Mouse (Mus musculus) forebrain, embryonic 10.5 days (tissue): ENCODE measurements around the gene Wdfy3. TPM values are rescaled to one million over a fixed set of nuclear protein-coding genes. Genes with fewer than 3 reads are reported as not detected.
"Not testable (repeated sequence)": the region's sequence is repeated elsewhere in the genome, so short reads cannot be mapped to it uniquely, and the experiment has no call there.

Experiments
- DNase-seq: peaks from one replicate; pipeline ENCODE4 v3.0.0-alpha.2; 2017; ENCODE audit warnings: low spot score; ENCODE audit errors: extremely low spot score
- H3K27ac ChIP-seq: fragments of 300-500 bp; sonication (generic); 2 replicates; pipeline ENCODE4 v1.5.1; 2016; ENCODE audit warnings: mild to moderate bottlenecking
- H3K27me3 ChIP-seq: fragments of 300-500 bp; sonication (generic); 2 replicates; pipeline ENCODE4 v1.6.1; 2016; ENCODE audit warnings: mild to moderate bottlenecking; ENCODE audit not compliant: poor library complexity, severe bottlenecking
- H3K36me3 ChIP-seq: fragments of 300-500 bp; sonication (generic); replicated peaks from 2 replicates; pipeline ENCODE4 v1.6.1; 2016; ENCODE audit warnings: mild to moderate bottlenecking, moderate library complexity
- H3K4me1 ChIP-seq: fragments of 300-500 bp; sonication (generic); 2 replicates; pipeline ENCODE4 v1.6.1; 2016
- H3K4me3 ChIP-seq: fragments of 300-500 bp; sonication (generic); 2 replicates; pipeline ENCODE4 v1.5.1; 2016; ENCODE audit warnings: mild to moderate bottlenecking, moderate library complexity
- H3K9me3 ChIP-seq: fragments of 300-500 bp; sonication (generic); 2 replicates; pipeline ENCODE4 v1.6.1; 2016; ENCODE audit warnings: mild to moderate bottlenecking, moderate library complexity
- WGBS: fragments of 180-500 bp; shearing (Covaris S2); methylation state at CpG from one replicate; pipeline ENCODE4 v1.1.7; 2016; 5-methylcytosine and 5-hydroxymethylcytosine counted together
- polyA plus RNA-seq: library from polyadenylated mRNA; unstranded; fragments of >200 nt; fragmentation: Nextera tagmentation; extraction: Ambion mirVana; gene quantifications from 2 replicates; pipeline ENCODE4 v1.2.1, GENCODE M21; 2016

Wdfy3 gene
- polyA plus RNA-seq, 1 experiment from 2014 or later, result 14.8 TPM

DNA sequence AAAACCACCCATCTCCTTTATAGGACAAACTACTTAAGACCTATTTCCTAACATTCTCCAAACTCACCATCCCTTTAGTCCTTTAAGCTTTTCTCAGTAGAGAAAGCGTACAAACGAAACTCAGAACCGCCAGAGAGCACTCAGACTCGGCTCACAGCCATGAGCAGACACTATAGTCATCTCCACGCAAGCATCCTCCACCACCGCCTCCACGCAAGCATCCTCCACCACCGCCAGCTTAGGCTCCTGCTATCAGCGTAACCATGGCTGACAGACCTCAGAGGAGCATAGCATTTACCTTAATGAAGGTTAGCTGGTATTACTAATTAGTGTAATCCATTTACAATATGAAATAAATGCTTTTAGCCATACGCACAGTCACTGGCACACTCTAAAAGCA, 81.2 kb downstream of the Wdfy3 start:
- Histone ChIP-seq H3K4me1 (0 out of 2 replicates have a peak, but pooled peaks cover 2% of the 10 kb centered on the region), H3K9me3 (no peaks in the 10 kb centered on the region), H3K4me3 (no peak overlapping the region), H3K27me3 (no peaks in the 10 kb centered on the region), H3K27ac (no peak overlapping the region), H3K36me3 (peaks cover 9% of the 10 kb centered on the region; the same call in 1 of the 2 replicates)
- no peak for DNase-seq
- WGBS, result 94% methylated on average over 10 of the region's 10 CpGs

- WGBS, result 81% methylated on average over 3 of the region's 3 CpGs
- H3K27ac ChIP-seq, result no peak overlapping the region
- no peaks in the 10 kb centered on the region for H3K9me3 ChIP-seq
- no peak for DNase-seq
- peaks cover 4% of the 10 kb centered on the region for H3K36me3 ChIP-seq
- no peaks in the 10 kb centered on the region for H3K27me3 ChIP-seq
- H3K4me1 ChIP-seq, result peaks cover 13% of the 10 kb centered on the region
- H3K4me3 ChIP-seq, result no peak overlapping the region
Observed at GRCm38 (mm10) chr5:101986694-101987093, 83.0 kb downstream of the Wdfy3 start.

DNA sequence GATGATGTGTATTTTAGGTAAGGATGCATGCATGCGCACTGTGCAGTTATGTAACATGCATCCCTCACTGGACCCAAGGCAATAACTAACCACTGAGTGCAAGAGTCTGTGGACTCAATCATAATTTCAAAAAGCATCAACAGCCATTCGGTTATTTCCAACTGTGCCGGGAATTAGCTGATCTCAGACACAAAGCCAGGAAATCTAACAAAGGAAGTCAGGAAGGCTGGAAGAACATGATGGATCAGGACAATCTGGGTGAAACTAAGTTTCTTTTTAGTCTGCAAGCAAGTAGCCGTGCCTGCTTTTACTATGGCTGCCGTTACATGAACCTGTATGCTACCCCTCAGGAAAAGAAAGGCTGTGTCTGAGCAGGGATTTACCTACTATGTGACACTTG, 87.5 kb downstream of the Wdfy3 start:
- Histone ChIP-seq H3K27ac (no peak overlapping the region; the same call in 1 of the 2 replicates), H3K4me3 (no peak overlapping the region), H3K27me3 (no peaks in the 10 kb centered on the region), H3K4me1 (peaks cover 20% of the 10 kb centered on the region), H3K36me3 (peaks cover 40% of the 10 kb centered on the region), H3K9me3 (no peaks in the 10 kb centered on the region)
- DNase-seq, result no peak
- 76% methylated on average over 5 of the region's 5 CpGs for WGBS

DNA sequence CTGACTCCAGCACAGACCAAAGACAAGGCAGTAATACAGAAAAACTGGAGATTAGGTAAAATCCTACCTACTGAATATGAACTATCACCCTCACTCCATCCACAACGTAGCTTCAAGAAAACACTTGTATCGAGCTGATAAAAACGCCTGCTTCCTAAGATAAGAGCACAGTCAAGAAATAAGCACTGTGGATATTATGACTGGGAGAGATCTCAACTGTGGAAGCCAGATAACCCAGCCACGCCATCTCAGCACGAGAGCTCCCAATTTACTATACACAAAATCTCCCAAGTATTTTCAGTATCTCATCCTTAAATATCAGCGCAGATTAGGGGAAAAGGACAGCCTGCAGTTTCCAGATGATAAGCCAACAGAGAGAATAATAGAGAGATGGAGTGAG, 90.1 kb downstream of the Wdfy3 start:
- Histone ChIP-seq H3K27me3 (no peaks in the 10 kb centered on the region), H3K4me3 (no peak overlapping the region), H3K27ac (no peak overlapping the region), H3K4me1 (peaks cover 20% of the 10 kb centered on the region), H3K9me3 (no peaks in the 10 kb centered on the region), H3K36me3 (peaks cover 48% of the 10 kb centered on the region)
- 90% methylated on average over 6 of the region's 6 CpGs for WGBS
- DNase-seq, result no peak

DNA sequence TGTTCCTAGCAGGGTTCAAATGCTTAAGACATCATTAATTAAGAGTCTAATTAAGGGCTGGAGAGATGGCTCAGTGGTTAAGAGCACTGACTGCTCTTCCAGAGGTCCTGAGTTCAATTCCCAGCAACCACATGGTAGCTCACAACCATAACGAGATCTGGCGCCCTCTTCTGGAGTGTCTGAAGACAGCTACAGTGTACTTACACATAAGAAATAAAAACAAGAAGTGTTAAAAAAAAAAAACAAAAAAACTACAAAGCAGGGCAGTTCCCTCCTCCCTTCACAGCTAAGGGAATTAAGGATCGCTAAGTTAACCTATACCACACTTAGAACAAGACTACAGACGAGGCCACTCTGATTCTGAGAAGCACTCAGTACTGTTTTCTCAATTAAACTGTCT, 97.1 kb downstream of the Wdfy3 start:
- not testable (repeated sequence) for DNase-seq, H3K4me3 ChIP-seq, H3K9me3 ChIP-seq, H3K27ac ChIP-seq, H3K27me3 ChIP-seq
- Histone ChIP-seq H3K36me3 (peaks cover 32% of the 10 kb centered on the region), H3K4me1 (peaks cover 11% of the 10 kb centered on the region; the same call in 1 of the 2 replicates)
- 79% methylated on average over 4 of the region's 4 CpGs for WGBS

DNA sequence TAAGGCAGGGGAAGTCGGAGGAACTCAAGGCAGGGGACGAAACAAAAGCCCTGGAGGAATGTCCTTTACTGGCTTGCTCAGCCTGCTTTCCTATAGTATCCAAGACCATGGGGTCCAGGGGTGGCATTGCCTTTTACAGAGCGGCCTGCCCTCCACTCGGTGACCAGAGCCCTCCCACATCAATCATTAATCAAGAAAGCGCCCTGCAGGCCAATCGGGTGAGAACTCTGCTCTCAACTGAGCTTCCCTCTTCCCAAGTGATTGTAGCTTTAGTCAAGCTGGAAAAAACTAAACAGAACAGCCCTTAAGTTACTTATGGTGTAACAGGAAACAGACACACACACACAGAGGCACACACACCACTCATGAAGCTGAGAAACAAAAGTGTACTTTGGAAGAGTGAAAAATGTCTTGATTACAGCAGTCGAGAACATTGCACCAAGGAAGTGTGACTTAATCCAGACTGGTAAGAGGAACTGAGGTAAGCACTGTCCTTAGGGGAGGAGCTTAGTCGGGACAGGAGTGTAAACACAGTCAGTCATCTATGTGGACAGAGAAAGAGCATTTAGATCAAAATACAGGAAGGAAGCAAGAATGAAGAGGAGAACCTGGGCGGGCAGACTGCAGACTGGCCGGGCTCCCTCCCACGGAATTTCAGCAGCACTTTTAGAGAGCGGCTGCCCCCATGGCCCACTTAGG, 101.4 kb downstream of the Wdfy3 start:
- Histone ChIP-seq H3K27ac (peak overlapping the region; percentile 62), H3K9me3 (no peaks in the 10 kb centered on the region), H3K36me3 (peaks cover 44% of the 10 kb centered on the region), H3K4me1 (peaks cover 15% of the 10 kb centered on the region; the same call in 1 of the 2 replicates), H3K4me3 (no peak overlapping the region), H3K27me3 (no peaks in the 10 kb centered on the region)
- DNase-seq, result no peak
- 72% methylated on average over 12 of the region's 12 CpGs for WGBS

DNA sequence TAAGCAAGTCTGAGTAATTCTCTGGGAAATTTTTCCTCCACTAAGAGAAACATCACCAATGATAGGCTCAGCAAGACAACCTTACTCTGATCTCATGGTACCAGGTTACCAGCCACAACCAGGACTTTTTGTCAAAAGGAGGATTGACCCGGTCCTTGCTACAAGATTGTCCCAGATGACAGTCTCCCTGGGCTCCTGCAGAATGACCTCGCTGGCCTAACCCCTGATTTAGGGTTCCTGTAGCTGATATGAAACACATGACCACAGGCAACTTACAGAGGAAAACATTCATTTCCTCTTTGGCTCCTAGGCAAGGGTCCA, 101.9 kb downstream of the Wdfy3 start:
- 68% methylated on average over 2 of the region's 2 CpGs for WGBS
- Histone ChIP-seq H3K4me3 (no peak overlapping the region), H3K9me3 (no peaks in the 10 kb centered on the region), H3K27ac (peak overlapping the region; percentile 62), H3K4me1 (peaks cover 15% of the 10 kb centered on the region; the same call in 1 of the 2 replicates), H3K27me3 (no peaks in the 10 kb centered on the region), H3K36me3 (peaks cover 46% of the 10 kb centered on the region)
- no peak for DNase-seq

DNA sequence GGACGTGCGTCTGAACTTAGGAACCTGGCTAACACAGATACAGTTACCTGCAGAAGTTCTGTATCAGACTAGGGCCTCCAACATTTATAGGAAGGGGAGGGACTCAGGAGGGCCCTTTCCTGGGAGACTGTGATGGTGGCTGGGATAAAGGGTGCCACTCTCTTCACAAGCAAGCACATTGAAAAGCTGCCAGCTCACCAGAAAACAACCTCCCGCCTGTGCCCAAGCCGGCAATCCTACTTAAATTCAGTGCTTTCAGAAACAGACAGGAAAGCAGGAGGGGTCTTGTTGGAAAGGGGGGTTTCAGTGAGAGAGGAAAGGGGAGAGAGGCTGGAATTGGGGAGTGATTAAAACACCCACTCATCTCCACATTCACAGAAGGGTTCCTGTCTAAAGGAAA, 106.9 kb downstream of the Wdfy3 start:
- Histone ChIP-seq H3K4me3 (no peak overlapping the region), H3K9me3 (no peaks in the 10 kb centered on the region), H3K27ac (no peak overlapping the region), H3K36me3 (peaks cover 58% of the 10 kb centered on the region), H3K4me1 (peaks cover 5% of the 10 kb centered on the region; the same call in 1 of the 2 replicates), H3K27me3 (no peaks in the 10 kb centered on the region)
- no peak for DNase-seq
- WGBS, result 86% methylated on average over 4 of the region's 4 CpGs

DNA sequence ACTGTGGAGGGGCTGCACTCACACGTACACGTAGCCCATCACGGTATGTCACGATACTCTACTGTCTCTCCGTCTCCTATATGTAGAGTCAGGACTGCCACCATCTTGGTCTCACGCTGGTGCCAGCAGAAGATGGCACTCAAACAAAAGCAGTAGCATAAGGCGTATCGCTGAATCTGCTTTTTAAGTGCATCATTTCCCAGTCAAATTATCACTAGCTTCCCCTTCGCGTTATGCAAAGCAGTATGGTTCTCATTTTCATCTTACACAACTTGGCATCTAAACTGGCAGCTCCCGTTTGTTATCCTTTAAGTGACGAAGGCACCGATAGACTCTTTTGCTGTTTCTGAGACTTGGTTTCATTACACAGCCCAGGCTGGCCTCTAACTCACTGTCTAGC, 110.4 kb downstream of the Wdfy3 start:
- no peaks in the 10 kb centered on the region for H3K4me1 ChIP-seq
- WGBS, result 97% methylated on average over 13 of the region's 13 CpGs
- H3K4me3 ChIP-seq, result no peak overlapping the region
- no peaks in the 10 kb centered on the region for H3K27me3 ChIP-seq
- no peak overlapping the region for H3K27ac ChIP-seq
- H3K36me3 ChIP-seq, result peaks cover 71% of the 10 kb centered on the region
- H3K9me3 ChIP-seq, result no peaks in the 10 kb centered on the region
- DNase-seq, result no peak

DNA sequence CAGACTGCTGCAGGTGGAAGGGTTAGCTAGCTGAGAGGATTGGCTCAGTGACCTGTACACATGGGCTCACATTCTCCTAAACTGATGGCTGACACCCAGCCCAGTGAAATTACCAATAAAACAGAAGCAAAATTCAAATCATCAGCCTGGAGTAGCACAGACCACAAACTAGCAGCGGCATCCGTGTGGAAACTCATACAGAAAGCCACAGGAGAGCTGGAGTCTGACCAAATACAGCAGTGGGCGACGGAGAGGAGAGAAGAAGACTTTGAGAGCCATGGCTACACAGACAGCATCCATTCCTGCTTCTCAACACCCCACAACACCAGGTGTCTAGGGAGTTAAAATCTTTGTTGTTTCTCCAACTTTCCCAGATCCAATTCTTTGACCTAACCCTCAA, 110.8 kb downstream of the Wdfy3 start:
- peaks cover 75% of the 10 kb centered on the region for H3K36me3 ChIP-seq

DNA sequence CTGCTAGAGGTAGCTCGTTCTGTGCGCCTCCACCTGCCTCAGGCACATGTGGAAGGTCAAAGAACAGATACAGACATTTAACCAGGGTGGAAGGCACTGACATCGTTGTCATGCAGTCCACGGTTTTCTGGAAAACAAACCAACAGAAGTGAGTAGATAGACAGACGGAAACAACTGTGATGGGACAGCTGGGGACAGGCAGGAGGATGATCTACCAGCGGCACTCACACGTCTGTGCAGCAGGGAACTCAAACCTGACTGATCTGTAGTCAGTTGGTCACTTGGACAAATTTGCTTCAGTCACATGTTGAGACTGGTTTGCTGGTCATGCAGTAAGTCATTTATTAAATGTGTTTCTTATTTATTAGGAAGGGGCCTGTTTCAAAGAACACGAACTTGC, 112.3 kb downstream of the Wdfy3 start:
- 91% methylated on average over 8 of the region's 8 CpGs for WGBS
- no peak for DNase-seq
- Histone ChIP-seq H3K4me1 (no peaks in the 10 kb centered on the region), H3K27me3 (no peaks in the 10 kb centered on the region), H3K4me3 (no peak overlapping the region), H3K36me3 (peaks cover 86% of the 10 kb centered on the region), H3K27ac (no peak overlapping the region), H3K9me3 (no peaks in the 10 kb centered on the region)

More for the DNA sequence above, 110.8 kb downstream of the Wdfy3 start:
- Histone ChIP-seq H3K27me3 (no peaks in the 10 kb centered on the region), H3K4me1 (no peaks in the 10 kb centered on the region), H3K4me3 (no peak overlapping the region), H3K27ac (no peak overlapping the region), H3K9me3 (no peaks in the 10 kb centered on the region)
- no peak for DNase-seq
- 90% methylated on average over 4 of the region's 4 CpGs for WGBS

- Histone ChIP-seq H3K27me3 (no peaks in the 10 kb centered on the region), H3K4me3 (no peak overlapping the region), H3K4me1 (no peaks in the 10 kb centered on the region), H3K36me3 (peaks cover 92% of the 10 kb centered on the region), H3K9me3 (no peaks in the 10 kb centered on the region), H3K27ac (no peak overlapping the region)
- 93% methylated on average over 16 of the region's 16 CpGs for WGBS
- no peak for DNase-seq
Observed at GRCm38 (mm10) chr5:101954393-101955340, 115.1 kb downstream of the Wdfy3 start.

GRCm38 (mm10) chr5:101951918-101952317, 117.8 kb downstream of the Wdfy3 start:
- peaks cover 100% of the 10 kb centered on the region for H3K36me3 ChIP-seq
- no peak overlapping the region for H3K4me3 ChIP-seq
- H3K27me3 ChIP-seq, result no peaks in the 10 kb centered on the region
- DNase-seq, result no peak
- WGBS, result 79% methylated on average over 1 of the region's 1 CpGs
- no peak overlapping the region for H3K27ac ChIP-seq
- H3K4me1 ChIP-seq, result no peaks in the 10 kb centered on the region
- no peaks in the 10 kb centered on the region for H3K9me3 ChIP-seq
